Mouse (Mus musculus) forebrain, embryonic 16.5 days (tissue): ENCODE measurements around the gene Tm9sf4. TPM values are rescaled to one million over a fixed set of nuclear protein-coding genes. Genes with fewer than 3 reads are reported as not detected.

Experiments
- ATAC-seq: fragments of 200-750 bp; cut with Nextera tagmentation; 2 replicates; pipeline ENCODE4 v1.8.0; 2017; ENCODE audit warnings: mild to moderate bottlenecking, moderate library complexity
- H3K27ac ChIP-seq: fragments of 300-500 bp; sonication (generic); 2 replicates; pipeline ENCODE4 v1.5.1; 2014; ENCODE audit warnings: low read length, control low read depth
- H3K27me3 ChIP-seq: fragments of 300-500 bp; sonication (generic); replicated peaks from 2 replicates; pipeline ENCODE4 v1.6.1; 2014; ENCODE audit warnings: low read length; ENCODE audit not compliant: control insufficient read depth, insufficient read depth
- H3K36me3 ChIP-seq: fragments of 300-500 bp; sonication (generic); 2 replicates; pipeline ENCODE4 v1.6.1; 2014; ENCODE audit not compliant: control insufficient read depth, insufficient read depth
- H3K4me1 ChIP-seq: fragments of 300-500 bp; sonication (generic); replicated peaks from 2 replicates; pipeline ENCODE4 v1.6.1; 2014; ENCODE audit warnings: low read length; ENCODE audit not compliant: control insufficient read depth, insufficient read depth
- H3K4me2 ChIP-seq: fragments of 300-500 bp; sonication (generic); 2 replicates; pipeline ENCODE4 v1.6.1; 2014; ENCODE audit warnings: mild to moderate bottlenecking, low read length, control low read depth
- H3K4me3 ChIP-seq: fragments of 300-500 bp; sonication (generic); replicated peaks from 2 replicates; pipeline ENCODE4 v1.5.1; 2014; ENCODE audit warnings: mild to moderate bottlenecking, low read length, control low read depth
- H3K9ac ChIP-seq: fragments of 300-500 bp; sonication (generic); replicated peaks from 2 replicates; pipeline ENCODE4 v1.6.1; 2014; ENCODE audit warnings: low read depth, low read length, control low read depth
- H3K9me3 ChIP-seq: fragments of 300-500 bp; sonication (generic); 2 replicates; pipeline ENCODE4 v1.6.1; 2016; ENCODE audit warnings: low read length; ENCODE audit not compliant: control insufficient read depth
- WGBS: fragments of 180-500 bp; shearing (Covaris S2); extraction: QIAGEN DNeasy Blood & Tissue Kit; methylation state at CpG from one replicate; pipeline ENCODE4 v1.1.7; 2014; 5-methylcytosine and 5-hydroxymethylcytosine counted together
- polyA plus RNA-seq: library from polyadenylated mRNA; unstranded; fragments of >200 nt; fragmentation: Nextera tagmentation; extraction: Ambion mirVana; gene quantifications from 2 replicates; pipeline ENCODE4 v1.2.1, GENCODE M21; 2015

Tm9sf4 gene
- polyA plus RNA-seq, 1 experiment from 2014 or later: 78.9 TPM

DNA sequence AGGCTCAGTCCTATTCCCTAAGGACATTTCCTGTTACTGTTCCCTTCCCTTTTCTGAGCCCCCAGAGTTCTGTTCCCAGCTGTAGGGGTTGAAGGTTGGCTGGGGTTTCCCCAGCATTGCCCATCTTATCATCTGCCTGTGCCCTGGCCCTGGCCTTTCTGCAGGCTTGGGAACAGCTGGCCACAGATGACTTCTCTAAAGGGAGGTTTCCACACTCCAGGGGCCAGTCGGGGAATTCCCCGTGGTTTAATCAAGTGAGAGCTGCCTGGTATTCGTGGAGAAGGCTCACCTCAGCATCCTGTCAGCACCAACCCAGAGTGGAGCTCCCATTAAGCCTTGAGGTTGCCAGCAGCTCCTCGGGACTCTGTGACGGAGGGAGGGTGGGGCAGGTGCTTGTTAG, 37.4 kb downstream of the Tm9sf4 start:
- Histone ChIP-seq H3K27me3 (no peaks in the 10 kb centered on the region), H3K9me3 (no peaks in the 10 kb centered on the region), H3K4me3 (no peak overlapping the region), H3K36me3 (peaks cover 32% of the 10 kb centered on the region), H3K9ac (no peak overlapping the region), H3K27ac (no peak overlapping the region), H3K4me2 (no peak overlapping the region), H3K4me1 (no peaks in the 10 kb centered on the region)
- no peak for ATAC-seq
- WGBS: 83% methylated on average over 5 of the region's 5 CpGs

DNA sequence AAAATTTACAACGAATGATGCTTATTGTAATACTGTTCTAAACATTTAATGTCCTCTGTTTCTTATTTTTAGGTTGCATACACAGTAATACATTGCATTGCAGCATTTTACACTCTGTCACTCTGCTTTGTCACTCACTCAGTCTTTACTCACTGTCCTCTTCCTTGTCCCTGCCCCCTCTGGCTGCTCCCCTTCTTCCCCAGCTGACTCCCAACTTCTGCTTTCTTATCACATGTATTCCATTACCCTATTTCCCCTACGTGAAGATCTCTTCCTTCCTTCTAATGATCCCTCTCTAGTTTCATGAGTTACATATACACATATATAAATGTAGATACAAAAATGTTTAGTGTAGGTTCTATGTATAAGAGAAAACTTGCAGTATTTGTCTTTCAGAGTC, 38.0 kb downstream of the Tm9sf4 start:
- H3K27me3 ChIP-seq: no peaks in the 10 kb centered on the region
- no peak overlapping the region for H3K9ac ChIP-seq
- H3K4me3 ChIP-seq: no peak overlapping the region
- H3K36me3 ChIP-seq: peaks cover 32% of the 10 kb centered on the region
- ATAC-seq: no peak
- H3K4me2 ChIP-seq: no peak overlapping the region
- H3K4me1 ChIP-seq: no peaks in the 10 kb centered on the region
- no peak overlapping the region for H3K27ac ChIP-seq
- no peaks in the 10 kb centered on the region for H3K9me3 ChIP-seq
- 91% methylated on average over 2 of the region's 2 CpGs for WGBS

DNA sequence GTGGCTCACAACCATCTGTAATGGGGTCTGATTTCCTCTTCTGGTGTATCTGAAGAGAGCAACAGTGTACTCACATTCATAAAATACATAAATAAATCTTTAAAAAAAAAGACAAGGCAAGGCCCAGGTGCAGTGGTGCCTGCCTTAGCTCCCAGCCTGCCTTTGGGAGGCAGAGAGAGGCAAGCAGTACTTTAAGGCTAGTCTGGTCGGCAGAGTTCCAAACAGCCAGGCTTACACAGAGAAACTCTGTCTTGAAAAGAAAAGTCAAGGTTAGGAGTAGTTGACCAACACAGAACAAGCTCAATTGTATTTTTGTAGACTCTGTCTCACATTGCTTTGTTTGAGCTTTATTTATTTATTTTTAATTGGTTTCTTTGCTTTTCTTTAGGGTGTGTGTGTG, 41.7 kb downstream of the Tm9sf4 start:
- H3K4me1 ChIP-seq: no peaks in the 10 kb centered on the region
- H3K4me2 ChIP-seq: no peak overlapping the region
- no peaks in the 10 kb centered on the region for H3K9me3 ChIP-seq
- no peak for ATAC-seq
- H3K4me3 ChIP-seq: no peak overlapping the region
- H3K27ac ChIP-seq: no peak overlapping the region
- no peaks in the 10 kb centered on the region for H3K27me3 ChIP-seq
- H3K36me3 ChIP-seq: peaks cover 24% of the 10 kb centered on the region
- H3K9ac ChIP-seq: no peak overlapping the region
- 71% methylated on average over 1 of the region's 1 CpGs for WGBS

DNA sequence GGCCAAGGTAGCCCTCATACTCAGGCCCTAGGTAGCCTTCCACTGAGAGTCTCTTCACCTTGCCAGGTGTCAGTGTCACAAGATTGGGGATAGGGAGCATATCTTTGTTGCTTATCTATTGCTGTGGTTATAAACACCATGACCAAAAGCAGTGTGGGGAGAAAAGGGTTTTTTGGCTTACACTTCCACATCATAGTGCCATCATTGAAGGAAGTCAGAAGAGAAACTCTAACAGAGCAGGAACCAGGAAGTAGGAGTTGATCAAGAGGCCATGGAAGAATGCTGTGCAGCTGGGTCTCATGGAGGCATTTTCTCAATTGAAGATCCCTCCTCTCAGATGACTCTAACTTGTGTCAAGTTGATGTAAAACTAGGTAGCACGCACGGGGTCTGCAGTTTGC, 47.0 kb downstream of the Tm9sf4 start:
- WGBS: 91% methylated on average over 2 of the region's 2 CpGs
- H3K4me3 ChIP-seq: no peak overlapping the region
- no peak for ATAC-seq

DNA sequence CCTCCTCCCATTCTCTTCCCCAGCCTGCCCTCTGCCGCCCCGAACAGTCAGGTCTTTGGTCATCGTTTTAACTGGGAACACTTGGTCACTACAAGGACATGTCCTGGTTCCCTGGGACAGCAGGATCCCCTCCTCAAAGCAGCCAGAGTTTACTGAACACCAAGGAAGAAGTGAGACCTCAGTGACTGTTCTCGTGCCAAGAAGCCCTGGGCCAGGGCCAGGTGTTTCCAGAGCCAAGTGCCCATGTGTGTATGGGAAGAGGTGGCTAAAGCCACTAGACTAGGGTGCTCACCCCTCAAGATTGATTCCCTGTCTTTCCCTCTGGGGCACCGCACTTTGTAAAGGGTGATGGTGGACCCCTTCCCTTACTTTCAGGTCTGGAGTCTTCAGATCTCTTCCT, 48.2 kb downstream of the Tm9sf4 start:
- WGBS: 87% methylated on average over 5 of the region's 5 CpGs
- no peak overlapping the region for H3K27ac ChIP-seq
- H3K4me3 ChIP-seq: no peak overlapping the region
- no peaks in the 10 kb centered on the region for H3K9me3 ChIP-seq
- H3K27me3 ChIP-seq: no peaks in the 10 kb centered on the region
- H3K36me3 ChIP-seq: peaks cover 7% of the 10 kb centered on the region; the same call in 1 of the 2 replicates
- H3K4me2 ChIP-seq: no peak overlapping the region
- no peak for ATAC-seq
- H3K9ac ChIP-seq: no peak overlapping the region
- H3K4me1 ChIP-seq: no peaks in the 10 kb centered on the region

More for the DNA sequence above, 47.0 kb downstream of the Tm9sf4 start:
- no peaks in the 10 kb centered on the region for H3K27me3 ChIP-seq
- no peak overlapping the region for H3K9ac ChIP-seq
- H3K9me3 ChIP-seq: no peaks in the 10 kb centered on the region
- H3K4me1 ChIP-seq: no peaks in the 10 kb centered on the region
- peaks cover 8% of the 10 kb centered on the region; the same call in 1 of the 2 replicates for H3K36me3 ChIP-seq
- no peak overlapping the region for H3K4me2 ChIP-seq
- H3K27ac ChIP-seq: no peak overlapping the region

DNA sequence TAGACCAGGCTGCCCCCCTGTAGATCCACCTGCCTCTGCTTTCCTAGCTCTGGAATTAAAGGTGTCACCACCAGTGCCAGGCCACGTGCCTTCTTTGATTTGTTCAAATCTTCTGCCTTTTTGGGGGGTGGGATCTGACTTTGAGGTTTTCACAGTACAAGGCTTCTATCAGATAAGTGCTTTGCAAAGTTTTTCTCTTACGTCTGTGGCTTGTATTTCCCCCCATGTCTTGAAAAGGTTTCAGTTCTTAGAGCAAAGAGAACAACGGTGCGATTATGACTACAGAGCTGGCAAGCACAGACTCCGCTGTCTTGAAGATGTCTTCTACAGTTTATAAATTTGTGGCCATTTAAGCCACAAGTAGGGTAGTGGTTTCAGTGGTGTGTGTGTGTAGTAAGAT, 50.3 kb downstream of the Tm9sf4 start:
- no peak overlapping the region for H3K27ac ChIP-seq
- no peak for ATAC-seq
- no peaks in the 10 kb centered on the region for H3K4me1 ChIP-seq
- no peaks in the 10 kb centered on the region for H3K27me3 ChIP-seq
- WGBS: 91% methylated on average over 5 of the region's 5 CpGs
- no peak overlapping the region for H3K9ac ChIP-seq
- H3K36me3 ChIP-seq: peaks cover 6% of the 10 kb centered on the region; the same call in 1 of the 2 replicates
- no peak overlapping the region for H3K4me2 ChIP-seq
- H3K4me3 ChIP-seq: no peak overlapping the region
- no peaks in the 10 kb centered on the region for H3K9me3 ChIP-seq

DNA sequence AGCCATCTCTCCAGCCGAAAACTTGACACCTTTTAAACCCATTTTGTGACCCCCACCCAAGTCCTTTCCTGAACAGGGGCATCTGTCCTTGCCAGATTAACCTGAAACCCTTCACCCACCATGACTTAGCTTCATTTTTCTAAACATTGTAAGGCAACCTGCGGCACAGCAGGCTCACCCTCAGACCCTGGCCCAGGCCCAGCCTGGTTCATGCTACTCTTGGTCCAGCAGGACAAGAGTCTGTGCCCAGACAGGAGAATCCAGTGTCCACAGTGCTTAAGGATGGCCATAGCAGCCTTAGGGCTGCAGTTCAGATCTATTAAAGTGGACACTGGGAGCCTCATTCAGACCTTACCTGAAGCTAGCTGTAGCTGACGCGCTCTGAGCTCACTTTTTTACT, 52.2 kb downstream of the Tm9sf4 start:
- 88% methylated on average over 4 of the region's 4 CpGs for WGBS

DNA sequence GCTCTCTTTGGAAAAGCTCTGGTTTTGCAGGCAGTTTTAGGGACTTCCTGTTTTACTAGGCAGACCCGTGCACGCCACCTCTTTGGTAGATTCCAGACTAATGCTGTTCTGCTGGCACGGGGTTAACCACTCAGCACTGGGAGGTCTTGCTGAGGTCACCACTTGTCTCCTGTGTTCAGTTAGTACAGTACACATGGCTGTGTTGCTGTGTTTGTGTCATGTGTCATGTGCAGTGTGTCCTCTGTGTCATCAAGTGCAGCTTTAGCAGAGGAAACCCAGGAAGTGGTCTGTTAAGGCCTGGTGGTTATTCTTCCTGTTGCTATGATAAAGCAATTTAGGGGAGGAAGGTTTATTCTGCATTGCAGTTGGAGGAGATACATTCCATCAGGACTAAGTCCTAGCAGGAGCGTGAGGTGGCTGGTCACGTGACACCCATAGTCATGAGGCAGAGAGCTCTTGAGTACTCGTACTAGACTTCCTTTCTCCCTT, 53.7 kb downstream of the Tm9sf4 start:
- no peak for ATAC-seq
- no peaks in the 10 kb centered on the region for H3K36me3 ChIP-seq
- WGBS: 79% methylated on average over 6 of the region's 6 CpGs
- H3K4me3 ChIP-seq: no peak overlapping the region
- no peaks in the 10 kb centered on the region for H3K9me3 ChIP-seq
- no peaks in the 10 kb centered on the region for H3K4me1 ChIP-seq
- H3K9ac ChIP-seq: no peak overlapping the region
- H3K27me3 ChIP-seq: no peaks in the 10 kb centered on the region
- no peak overlapping the region for H3K27ac ChIP-seq
- H3K4me2 ChIP-seq: no peak overlapping the region

More for the DNA sequence above, 52.2 kb downstream of the Tm9sf4 start:
- H3K9ac ChIP-seq: no peak overlapping the region
- H3K36me3 ChIP-seq: peaks cover 3% of the 10 kb centered on the region; the same call in 1 of the 2 replicates
- H3K27ac ChIP-seq: no peak overlapping the region
- H3K9me3 ChIP-seq: no peaks in the 10 kb centered on the region
- H3K4me2 ChIP-seq: no peak overlapping the region
- no peaks in the 10 kb centered on the region for H3K4me1 ChIP-seq
- no peak overlapping the region for H3K4me3 ChIP-seq
- H3K27me3 ChIP-seq: no peaks in the 10 kb centered on the region
- no peak for ATAC-seq

DNA sequence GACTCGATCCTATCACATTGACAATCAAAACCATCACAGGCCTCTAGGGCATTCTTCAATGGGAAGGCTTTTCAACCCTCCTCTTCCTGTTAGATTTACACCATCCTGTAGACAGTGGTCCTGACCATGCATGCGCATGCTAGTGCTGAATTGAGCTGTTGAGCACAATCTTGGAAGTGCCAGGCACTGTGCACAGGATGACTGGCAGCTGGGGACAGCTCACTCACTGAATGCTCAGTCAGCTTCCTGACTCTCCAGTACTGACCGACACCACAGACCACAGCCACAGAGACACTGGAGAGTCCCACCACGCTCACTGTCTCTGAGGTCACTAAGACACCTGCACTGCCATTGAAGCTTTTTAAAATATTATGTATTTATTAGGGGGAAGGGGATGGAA, 54.3 kb downstream of the Tm9sf4 start:
- Histone ChIP-seq H3K4me3 (no peak overlapping the region), H3K4me1 (no peaks in the 10 kb centered on the region), H3K9me3 (no peaks in the 10 kb centered on the region), H3K27ac (no peak overlapping the region), H3K36me3 (no peaks in the 10 kb centered on the region), H3K4me2 (no peak overlapping the region), H3K9ac (no peak overlapping the region), H3K27me3 (no peaks in the 10 kb centered on the region)
- WGBS: 87% methylated on average over 4 of the region's 4 CpGs
- ATAC-seq: no peak

DNA sequence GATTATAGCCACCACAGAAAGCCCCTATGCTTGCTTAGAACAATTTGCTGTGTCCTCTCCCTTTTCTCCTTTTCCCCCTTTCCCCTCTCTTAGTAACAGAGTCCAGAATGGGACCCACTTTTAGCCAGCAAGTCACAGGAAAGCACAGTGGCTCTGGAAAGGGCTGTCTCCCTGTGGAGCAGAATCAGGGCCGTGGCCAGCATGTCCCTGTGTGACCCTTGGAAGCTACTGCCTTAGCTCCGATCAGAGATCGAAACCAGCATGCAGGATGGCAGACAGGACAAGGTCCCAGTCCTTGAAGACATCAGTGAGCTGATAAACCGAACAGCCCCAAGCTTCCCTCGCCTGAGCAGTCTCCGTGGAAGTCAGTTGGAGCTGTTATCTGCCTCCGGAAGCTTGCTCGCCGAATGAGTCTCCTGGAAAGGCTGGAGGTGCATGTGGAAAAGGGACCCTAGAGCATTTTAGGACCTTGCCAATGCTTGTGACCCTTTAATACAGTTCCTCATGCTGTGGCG, 56.8 kb downstream of the Tm9sf4 start:
- Histone ChIP-seq H3K4me3 (no peak overlapping the region), H3K27me3 (no peaks in the 10 kb centered on the region), H3K27ac (no peak overlapping the region), H3K9ac (no peak overlapping the region), H3K36me3 (peaks cover 2% of the 10 kb centered on the region; the same call in 1 of the 2 replicates), H3K9me3 (no peaks in the 10 kb centered on the region), H3K4me1 (no peaks in the 10 kb centered on the region), H3K4me2 (no peak overlapping the region)
- ATAC-seq: no peak
- WGBS: 89% methylated on average over 10 of the region's 10 CpGs
